Comparison of ENCODE assay signal across 15 mouse cellular contexts in genomic region chr2:134126988-134127387, GRCm38 (mm10).
"Had no signal": no experiment of that assay in that cellular context is flagged by ENCODE, and none has a peak within 500 bp of the region (broad histone marks: within the 10 kb centered on the region; RNA-seq: fewer than 3 reads in every experiment).

No protein-coding gene starts in this region.

- H3K9me3 ChIP-seq: neural tube, embryonic 15.5 days; stomach, embryonic 15.5 days had no signal

- DNase-seq: retina, postnatal 1 day; right cerebral cortex, adult 18-20 months; right cerebral cortex, postnatal 14 days; right cerebral cortex, postnatal 25 days; right cerebral cortex, postnatal 4 days; spleen, adult 18-20 months; thymus, adult 18-20 months; thymus, adult 2 months; thymus, postnatal 14 days; thymus, postnatal 25 days; thymus, postnatal 36 days; thymus, postnatal 4 days had no signal

- H3K27me3 ChIP-seq: neural tube, embryonic 15.5 days; stomach, embryonic 15.5 days had no signal

- H3K27ac ChIP-seq: neural tube, embryonic 15.5 days; stomach, embryonic 15.5 days; stomach, postnatal 0 days had no signal

- H3K4me3 ChIP-seq: neural tube, embryonic 15.5 days; stomach, embryonic 15.5 days had no signal

- H3K36me3 ChIP-seq: neural tube, embryonic 15.5 days; stomach, embryonic 15.5 days had no signal

- H3K4me1 ChIP-seq: neural tube, embryonic 15.5 days; stomach, embryonic 15.5 days had no signal

- H3K9ac ChIP-seq: neural tube, embryonic 15.5 days; stomach, embryonic 15.5 days had no signal

- H3K4me2 ChIP-seq: neural tube, embryonic 15.5 days; stomach, embryonic 15.5 days had no signal
